Mouse (Mus musculus): ENCODE results near the gene Nap1l1.
"Not testable (repeated sequence)": the region's sequence is repeated elsewhere in the genome, so short reads cannot be mapped to it uniquely, and the experiment has no call there.

The Nap1l1 gene

DNA sequence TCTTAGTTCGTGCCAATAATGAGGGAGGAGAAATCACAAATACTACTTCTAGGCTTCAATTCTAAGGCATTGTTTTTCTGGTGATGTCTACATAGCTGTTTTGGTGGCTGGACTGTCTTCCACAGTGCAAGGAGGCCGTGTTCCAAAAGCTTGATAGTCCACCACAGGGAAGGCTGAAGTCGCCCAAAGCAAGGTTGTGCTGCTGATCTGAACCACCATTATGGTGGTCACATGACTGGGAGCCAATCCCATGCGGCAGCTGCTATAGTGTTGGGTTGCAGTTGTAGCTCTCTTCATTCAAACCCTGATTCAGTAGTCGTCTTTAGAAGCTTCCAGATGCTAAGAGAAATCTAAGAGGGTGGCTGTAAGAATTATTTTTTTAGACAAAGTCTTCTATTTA lies 6.6 kb downstream of the Nap1l1 start:
- DNase-seq (ENCODE audit: low spot score) = no peak

DNA sequence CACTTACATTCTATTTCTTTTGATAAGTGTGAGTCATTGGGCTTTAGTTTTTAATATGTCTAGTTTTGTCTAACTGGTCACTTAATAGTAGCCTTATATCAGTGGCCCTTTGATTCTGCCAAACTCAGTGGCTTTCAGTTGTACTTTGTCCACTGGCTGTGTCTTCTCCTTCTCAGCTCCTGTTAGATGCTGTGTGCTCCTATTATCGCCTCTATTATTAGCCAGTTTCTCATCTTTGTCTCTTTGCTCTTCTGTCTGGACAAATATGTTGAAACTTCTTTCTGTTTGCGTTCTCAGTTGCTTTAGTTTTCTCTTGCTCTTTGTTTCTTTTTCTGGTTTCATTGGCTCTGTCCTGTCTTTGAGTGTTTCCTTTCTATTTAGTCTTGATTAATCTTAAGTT lies 9.6 kb downstream of the Nap1l1 start:
- DNase-seq (ENCODE audit: low spot score) = no peak

DNA sequence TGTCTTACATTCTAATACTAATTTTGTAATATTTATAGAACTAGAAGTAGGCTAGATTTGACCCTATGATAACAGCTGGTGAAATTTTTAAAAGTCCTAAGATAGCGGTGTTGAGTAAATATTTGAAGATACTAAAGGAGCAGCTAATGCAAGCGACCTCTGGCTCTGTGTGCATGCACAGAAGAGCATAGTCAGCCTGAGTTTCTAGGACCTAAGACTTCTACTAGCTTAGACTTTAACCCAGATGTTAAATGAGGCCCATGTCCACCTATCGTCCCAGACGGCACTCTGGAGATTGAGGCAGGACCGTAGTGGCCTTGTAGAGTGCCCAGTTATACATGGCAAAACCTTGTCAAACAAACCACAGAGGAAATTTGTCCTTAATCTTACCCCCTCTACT lies 11.1 kb downstream of the Nap1l1 start:
- no peak for DNase-seq (ENCODE audit: low spot score)

DNA sequence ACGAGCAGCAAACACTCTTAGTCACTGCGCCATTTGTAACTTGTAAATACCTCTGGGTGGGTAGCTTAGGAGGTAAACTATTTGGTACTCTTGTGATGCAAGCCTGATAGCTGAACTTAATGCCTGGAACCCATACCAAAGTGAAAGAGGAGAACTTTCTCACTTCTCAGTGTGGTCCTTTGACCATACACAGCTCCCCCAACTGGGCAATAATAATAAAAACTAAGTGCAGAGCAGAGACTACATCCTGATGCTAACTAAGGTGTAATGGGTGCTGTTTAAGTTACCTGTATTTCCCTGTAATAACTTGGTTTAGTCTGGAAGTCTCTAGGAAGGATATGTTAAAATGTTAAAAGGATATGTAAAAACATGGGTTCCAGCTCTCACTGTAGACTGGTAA lies 15.8 kb downstream of the Nap1l1 start:
- no peak for DNase-seq (ENCODE audit: low spot score)

DNA sequence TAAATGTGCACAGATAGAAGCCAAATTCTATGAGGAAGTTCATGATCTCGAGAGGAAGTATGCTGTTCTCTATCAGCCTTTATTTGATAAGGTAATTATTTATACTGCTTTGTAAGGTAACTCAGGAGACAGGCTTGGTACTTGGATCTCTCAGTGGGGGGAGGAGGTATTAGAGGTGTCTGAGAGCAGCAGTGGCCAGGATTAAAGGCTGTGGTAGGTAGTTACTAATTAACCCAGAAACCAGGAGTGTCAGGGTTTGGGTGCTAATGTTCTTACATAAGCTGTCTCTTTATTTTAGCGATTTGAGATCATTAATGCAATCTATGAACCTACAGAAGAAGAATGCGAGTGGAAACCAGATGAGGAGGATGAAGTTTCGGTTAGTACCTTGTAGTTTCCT lies 17.1 kb downstream of the Nap1l1 start:
- not testable (repeated sequence) for DNase-seq (ENCODE audit: low spot score)

DNA sequence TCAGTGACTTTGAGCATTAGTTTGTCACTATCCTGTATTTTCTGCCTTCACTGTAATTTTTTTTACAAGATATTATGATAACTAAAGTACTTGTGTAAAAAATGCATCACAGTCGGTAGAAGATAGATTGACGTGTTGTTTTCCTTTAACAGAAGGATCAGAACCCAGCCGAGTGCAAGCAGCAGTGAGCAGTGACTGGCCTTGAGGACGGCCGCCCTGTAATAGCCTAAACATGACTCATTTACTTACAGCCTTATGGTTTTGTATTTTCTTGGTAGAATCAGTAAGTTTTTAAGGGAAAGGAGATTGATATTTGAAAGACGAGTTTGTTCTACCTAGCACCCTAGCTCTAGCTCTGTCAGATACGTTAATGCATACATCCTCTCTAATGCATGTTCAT lies 22.9 kb downstream of the Nap1l1 start:
- no peak for DNase-seq (ENCODE audit: low spot score)

DNA sequence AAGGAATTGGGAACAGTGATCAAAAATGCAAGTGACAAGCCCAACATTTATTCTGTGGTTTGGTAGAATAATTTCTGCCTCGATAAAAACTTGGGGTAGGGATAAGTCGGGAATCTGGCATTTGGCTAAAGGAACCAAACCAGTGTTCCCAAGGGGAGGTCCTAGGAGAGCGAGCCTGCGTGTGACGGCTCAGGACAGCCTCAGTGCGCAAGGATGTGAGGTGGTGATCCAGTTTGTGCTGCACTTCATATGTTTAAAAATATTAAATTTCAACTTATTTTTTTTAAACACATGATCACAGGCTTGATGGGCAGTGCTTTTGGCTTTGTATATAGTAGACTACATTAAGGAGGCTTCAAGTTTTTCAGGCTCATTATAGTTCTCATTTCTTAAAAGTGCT lies 26.9 kb downstream of the Nap1l1 start:
- DNase-seq (ENCODE audit: low spot score) = no peak

DNA sequence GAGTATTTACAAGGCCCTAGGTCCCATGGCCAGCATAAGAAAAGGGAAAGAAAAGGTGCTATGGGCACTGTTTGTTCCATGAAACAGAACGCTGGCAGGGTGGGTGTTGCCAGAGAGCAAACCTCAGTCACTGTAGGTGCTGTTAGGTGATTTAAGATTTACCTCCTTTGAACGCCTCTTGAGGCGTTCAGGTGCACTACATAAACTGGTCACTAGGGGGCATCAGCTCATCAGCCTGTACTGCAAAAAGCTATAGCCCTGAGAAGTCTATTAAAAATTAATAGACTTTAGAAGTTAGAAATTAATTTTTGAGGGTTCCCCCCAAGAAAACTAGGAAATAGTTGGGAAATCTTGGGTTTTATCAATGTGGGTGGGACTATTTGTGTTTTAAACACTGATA lies 30.0 kb downstream of the Nap1l1 start:
- peak; percentile 84 for DNase-seq (ENCODE audit: low spot score)

DNA sequence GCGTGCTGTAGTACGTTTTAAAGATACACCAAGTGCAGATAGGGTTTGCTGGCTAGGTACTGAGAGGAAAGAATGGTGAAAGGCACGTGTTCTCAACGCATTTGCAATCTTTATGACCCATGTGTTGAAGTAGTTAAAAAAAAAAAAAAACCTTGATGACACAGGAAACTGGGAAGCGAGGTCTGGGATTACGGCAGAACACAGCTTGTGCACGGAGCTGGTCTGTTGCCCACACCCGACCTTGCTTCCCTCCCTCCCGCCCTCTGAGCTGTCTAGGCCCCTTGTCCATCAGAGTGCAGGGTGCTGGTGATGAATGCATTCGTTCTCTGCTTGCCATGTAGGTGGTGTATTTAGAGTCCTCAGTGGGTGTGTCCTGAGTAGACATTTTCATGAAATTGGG lies 30.7 kb downstream of the Nap1l1 start:
- no peak for DNase-seq (ENCODE audit: low spot score)

DNA sequence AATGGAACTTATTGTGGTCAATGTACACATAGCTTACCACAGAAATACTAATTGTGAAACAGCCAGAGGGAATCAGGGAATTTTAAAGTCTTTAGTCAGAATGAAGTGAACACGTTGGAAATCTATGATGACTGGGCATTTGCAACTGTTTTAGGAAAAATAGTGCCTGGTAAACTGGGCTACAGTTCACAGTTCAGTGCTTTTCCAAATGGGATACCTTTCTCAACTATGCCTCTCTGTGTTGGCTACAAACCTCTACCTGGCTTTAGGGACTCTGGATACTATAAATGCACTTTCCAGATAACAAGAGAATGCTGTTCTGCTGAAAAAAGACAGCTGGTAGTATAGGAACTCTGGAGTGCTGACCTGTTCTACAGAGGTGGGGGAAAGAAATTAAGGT lies 31.6 kb downstream of the Nap1l1 start:
- DNase-seq (ENCODE audit: low spot score) = no peak

DNA sequence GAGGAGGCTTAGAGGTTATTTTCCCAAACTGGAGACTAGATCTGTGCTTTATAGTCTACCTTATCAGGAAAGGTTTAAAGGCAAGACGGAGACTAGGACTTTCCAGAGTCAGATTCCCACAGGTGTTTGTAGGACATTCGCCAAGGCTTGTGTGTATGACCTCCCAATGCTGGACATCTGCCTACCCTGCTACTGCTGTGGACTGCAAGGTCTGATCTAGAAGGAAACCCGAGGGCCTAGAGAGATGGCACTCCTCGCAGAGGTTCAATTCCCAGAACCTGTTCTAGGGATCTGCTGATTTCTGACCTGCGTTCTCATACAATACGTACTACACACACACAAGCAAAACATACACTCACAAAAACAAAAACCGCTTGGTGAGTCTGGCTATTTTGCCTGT lies 32.4 kb downstream of the Nap1l1 start:
- DNase-seq (ENCODE audit: low spot score) = no peak

DNA sequence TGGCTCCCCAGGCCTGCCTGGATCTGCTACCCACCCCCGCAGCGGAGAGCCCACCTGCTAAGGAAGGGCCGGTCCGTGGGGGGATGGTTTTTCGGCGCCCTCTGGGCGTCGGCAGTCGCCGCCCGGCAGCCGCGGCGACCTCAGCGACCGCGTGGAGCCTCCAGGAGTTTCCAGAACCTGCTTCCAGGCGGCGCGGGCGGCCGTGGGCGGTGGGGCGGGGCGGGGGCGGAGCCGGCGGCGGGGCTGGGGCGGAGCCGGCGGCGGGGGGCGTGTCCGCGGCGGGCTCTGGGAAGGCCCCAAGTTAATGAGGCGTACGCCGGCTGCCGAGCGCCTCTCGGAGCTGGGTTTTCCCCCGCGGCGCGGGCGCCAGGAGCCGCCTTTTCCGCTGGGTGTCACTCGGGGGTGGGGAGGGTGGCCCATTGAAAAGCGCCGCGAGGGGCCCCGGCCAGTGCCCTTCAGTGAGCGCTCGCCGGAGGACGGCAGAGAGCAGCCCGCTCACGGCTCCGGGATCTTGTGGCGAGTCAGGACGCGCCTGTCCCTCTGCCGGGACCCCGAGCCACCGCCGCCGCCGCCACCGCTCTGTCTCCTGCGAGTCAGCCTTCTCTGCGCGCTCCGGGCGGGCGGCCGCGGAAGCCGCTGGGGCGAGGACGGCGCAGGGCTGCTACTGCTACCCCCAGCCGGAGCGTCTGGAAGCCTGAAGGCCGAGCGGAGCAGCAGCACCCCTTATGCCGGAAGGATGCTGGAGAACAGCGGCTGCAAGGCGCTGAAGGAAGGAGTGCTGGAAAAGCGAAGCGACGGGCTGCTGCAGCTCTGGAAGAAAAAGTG lies 33.3 kb downstream of the Nap1l1 start, which contains the start of gene Phlda1:
TSS of gene Phlda1 (plus strand) at position 186 of the 825 bp plus-strand sequence.
- peak; percentile 96 for DNase-seq (ENCODE audit: low spot score)

DNA sequence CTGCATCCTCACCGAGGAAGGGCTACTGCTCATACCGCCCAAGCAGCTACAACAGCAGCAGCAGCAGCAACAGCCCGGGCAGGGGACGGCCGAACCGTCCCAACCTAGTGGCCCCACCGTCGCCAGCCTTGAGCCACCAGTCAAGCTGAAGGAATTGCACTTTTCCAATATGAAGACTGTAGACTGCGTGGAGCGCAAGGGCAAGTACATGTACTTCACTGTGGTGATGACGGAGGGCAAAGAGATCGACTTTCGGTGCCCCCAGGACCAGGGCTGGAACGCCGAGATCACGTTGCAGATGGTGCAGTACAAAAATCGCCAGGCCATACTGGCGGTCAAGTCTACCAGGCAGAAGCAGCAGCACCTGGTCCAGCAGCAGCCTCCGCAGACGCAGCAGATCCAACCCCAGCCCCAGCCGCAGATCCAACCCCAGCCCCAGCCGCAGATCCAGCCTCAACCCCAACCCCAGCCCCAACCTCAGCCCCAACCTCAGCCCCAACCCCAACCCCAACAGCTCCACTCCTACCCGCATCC lies 34.0 kb downstream of the Nap1l1 start:
- DNase-seq (ENCODE audit: low spot score) = no peak

DNA sequence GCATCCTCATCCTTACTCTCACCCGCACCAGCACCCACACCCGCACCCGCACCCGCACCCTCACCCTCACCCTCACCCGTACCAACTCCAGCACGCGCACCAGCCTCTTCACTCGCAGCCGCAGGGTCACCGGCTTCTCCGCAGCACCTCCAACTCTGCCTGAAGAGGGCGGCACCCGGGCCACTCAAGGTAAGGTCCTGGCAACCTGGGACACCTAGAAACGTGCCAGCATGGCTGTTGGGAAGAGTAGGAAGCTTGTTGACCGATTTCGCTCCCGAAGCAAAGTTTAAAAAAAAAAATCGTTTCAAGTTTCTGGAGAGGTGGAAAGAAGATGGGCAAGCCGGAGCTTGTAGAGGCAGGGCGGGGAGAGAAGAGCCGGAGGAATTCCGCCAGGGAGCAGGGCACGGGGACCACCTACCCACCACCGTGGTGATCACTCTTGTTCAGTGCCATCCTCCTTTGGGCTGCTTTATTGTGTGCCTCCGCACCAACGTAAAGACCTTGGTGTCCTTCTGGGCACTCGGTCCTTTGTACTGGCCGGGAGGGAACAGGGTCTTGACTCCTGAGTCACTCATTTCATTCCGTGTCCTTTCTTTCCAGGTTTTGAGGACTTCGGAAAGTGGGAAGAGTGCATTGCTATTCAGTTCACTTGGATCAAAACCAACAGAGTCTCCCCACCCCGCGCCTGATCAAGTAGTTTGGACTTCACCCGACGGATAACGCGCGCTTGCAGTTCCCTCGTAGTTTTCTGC lies 34.6 kb downstream of the Nap1l1 start:
- peak; percentile 81 for DNase-seq (ENCODE audit: low spot score)

DNA sequence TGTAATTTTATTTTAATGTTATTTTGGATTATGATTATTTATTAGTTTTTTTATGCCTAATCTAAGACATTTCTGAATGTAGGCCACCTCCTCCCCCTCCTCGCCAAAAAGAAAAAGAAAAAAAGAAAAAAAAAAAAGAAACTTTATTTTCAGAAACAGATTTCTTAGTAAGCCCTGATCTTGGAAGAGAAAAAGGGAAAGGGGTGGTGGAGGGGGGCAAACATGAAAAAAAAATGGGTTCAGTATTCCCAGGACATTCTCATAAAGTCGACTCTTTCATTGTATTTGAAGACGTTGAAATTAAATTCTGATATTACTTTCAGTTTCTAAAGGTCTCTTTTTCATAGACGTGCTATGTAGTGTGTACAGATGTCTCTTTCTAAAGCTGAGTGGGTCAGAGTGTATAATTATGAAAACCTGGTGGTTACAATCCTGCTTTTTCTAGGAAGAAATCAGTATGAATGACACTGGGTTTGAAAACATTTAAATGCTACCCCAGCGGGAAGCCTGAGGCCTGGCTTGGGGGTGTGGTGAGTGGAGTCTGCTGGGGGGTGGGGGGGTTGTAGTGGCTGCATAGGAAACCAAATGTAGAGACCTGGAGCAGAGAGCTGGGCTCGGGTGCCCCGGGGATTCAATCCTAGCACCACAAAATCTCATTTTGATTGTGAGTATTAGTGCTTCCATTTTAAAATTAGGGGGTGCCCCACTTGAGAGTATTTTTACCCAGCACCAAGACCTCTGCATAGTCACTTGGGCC lies 35.5 kb downstream of the Nap1l1 start:
- no peak for DNase-seq (ENCODE audit: low spot score)

DNA sequence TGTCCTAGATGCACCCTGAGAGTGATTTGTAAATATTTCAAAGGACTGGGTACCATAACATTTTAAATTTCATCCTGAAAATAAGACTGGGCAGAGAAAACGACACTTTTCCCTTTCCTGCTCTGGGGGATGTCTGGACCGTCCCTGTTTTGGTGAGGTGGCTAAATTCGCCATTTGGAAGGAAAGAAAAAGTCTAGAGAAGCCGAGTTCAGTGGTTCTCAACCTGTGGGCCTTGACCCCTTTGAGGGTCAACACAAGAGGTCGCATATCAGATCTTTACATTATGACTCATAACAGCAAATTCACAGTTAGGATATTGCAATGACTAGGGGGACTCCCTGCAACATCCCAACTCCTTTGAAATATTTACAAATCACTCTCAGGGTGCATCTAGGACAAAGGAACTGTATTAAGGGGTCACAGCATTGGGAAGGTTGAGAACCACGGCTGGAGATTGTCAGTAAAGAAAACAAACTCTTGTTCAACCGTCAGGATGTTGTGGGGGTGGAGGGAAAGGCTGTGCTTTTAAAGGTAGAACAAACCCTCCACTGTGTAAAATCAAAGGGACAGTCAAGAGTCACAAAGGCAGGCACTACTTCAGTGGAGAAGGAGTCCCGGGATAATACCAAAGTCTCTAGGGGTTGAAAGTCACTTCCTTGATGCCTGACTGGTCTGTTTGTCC lies 36.2 kb downstream of the Nap1l1 start:
- DNase-seq (ENCODE audit: low spot score) = no peak

DNA sequence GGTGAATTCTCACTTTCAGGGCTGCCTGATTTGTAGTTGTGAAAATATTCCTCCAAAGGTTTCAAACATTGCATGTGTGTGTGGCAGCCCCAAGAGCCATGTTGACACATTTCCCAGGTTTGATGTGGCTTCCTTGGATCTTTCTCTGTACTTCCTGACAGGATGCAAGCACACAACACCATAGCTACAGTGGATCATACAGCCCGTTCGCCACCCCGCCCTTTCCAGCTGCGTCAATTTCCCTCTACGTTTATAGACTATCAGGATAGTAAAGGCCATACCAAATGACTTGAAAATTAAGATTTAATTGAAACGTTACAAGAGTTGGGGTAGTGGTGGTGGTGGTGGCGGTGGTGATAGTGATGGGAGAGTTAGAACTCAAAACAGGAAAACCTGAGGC lies 37.0 kb downstream of the Nap1l1 start:
- DNase-seq (ENCODE audit: low spot score) = no peak

DNA sequence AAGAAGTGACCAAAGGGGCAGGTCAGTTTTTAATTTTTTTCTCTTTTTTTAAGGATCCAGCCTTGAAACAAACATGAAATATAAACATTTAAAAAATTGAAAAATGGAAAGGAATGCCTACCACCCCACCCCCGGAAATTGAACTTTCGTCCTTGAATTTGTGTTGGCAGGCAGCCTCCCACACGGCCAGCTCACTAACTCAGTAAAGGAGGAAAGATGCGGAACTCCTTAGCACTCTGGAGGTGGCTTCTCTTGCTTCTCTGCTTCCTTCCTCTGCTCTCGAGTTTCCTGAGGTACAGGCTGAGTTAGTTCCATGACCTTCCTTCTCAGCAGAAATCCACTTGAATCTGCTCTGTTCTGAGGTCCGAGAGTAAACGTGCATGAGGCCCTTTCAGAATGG lies 37.8 kb downstream of the Nap1l1 start:
- DNase-seq (ENCODE audit: low spot score) = no peak

DNA sequence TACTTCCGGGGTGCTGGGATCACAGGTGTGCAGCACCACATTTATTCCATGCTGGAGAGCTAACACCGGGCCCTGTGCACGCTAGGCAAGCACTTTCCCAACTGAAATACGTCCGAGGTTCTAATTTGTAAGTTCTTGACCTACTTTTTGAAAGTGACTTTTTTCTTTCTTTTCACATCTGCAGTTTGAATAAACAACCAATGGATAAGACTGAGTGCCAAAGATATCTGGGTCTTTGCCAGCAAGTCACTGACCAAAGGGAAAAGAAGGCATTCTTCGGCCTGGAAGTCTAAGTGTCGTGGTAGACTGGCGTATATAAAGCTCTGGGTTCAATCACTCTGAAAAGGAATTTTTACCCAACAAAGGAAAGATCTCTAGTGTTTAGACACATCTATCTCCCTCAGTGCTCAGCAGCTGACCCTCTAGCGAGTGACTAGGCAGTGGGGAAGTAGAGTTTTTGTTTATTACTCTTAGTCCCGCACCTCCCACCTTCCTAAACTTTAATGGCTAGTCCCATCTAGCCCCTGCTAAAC lies 39.1 kb downstream of the Nap1l1 start:
- no peak for DNase-seq (ENCODE audit: low spot score)

DNA sequence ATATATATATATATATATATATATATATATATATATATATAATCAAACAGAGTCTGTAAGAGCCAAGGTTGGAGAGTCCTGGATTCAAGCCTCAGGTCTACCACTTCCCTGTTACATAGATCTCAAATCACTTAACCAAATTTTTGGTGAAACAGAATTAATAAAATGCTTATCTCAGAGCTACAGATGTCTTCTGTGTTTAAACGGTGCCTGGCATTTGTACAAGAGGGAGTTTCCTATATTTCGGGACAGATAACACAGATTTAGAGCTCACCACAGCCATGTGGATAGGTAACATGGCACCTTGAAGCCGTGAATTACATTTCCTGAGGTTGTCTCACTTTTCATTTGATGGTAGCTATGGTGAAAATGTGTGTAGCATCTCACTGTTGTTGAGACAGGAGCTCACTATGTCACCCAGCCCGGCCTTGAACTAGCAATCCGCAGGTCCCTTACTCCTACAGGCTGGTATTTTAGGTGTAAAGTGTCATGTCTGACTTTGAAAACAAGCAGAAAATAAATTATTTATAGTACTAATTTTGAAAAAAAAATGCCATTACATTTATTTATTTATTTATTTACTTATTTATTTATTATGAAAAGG lies 41.4 kb downstream of the Nap1l1 start:
- DNase-seq (ENCODE audit: low spot score) = no peak
